Mouse (Mus musculus) T-cell, adult 66 days (primary cell): ENCODE results near the gene Casp3. TPM values are rescaled to one million over a fixed set of nuclear protein-coding genes. Genes with fewer than 3 reads are reported as not detected.

Experiments
- total RNA-seq, 2 experiments: library from RNA; stranded (reverse); gene quantifications; 3 replicates in 1 of 2; 4 replicates in 1 of 2; pipeline ENCODE4 v1.2.4; 2023

Gene Casp3
- 10 to 100 TPM; 13.4 to 13.7 TPM for total RNA-seq

DNA sequence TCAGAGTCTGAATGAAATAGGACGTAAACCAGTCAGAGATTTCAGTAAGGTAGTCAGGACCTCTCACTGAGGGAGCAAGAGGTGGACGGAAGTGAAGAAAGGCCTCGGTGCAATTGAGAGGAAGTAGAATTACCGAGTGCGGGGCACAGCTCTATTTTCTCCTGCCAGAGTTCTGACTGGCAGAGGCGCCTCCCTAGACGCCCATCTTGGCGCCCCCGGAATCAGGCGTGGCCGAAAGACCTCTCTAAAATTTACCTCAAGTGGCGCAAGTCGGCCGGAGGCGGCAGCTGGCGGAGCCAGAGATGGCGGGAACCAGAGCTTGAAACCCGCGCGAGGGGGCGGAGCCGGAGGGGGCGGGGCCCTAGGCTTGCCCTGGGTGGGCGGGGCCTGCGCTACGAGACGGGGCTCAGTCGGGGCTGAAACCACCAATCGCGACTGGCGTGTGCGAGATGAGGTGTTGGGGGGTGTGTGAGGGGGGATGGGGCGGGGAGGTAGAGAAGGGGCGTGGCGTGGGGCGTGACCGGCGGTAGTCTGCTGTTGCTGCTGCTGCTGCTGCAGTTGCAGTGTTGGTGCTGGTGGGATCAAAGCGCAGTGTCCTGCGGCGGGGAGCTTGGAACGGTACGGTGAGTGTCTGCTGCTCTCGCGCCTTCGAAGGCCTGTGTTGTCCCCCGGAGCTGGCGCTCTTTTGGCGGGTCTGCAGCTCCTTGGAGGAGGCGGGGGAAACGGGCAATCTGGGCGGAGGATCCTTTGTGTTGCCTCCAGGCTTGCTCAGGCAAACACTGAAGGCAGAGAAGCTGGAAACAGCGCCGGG lies at the start of gene Casp3, which contains the start of gene Primpol:
Gene Casp3, plus strand, starts transcription at position 413 of the 811 bp plus-strand sequence.
Gene Primpol, minus strand, starts transcription at position 334 of the 811 bp plus-strand sequence.

Other genes starting within 250 kb of the Casp3 start
- 10 to 100 TPM; 17.3 to 21.5 TPM for gene Acsl1, start 146.3 kb upstream of the Casp3 start, total RNA-seq
- gene Cenpu, start 65.3 kb upstream of the Casp3 start, total RNA-seq: 1 to 10 TPM; 3.1 to 4.9 TPM
- 10 to 100 TPM; 20.5 to 22.0 TPM for gene Primpol, start 79 bp upstream of the Casp3 start, total RNA-seq
- gene Irf2, start 122.4 kb downstream of the Casp3 start, total RNA-seq: 100 to 1,000 TPM; 160 to 165 TPM